Mouse (Mus musculus) neural tube, embryonic 15.5 days (tissue): ENCODE measurements around the gene C730034F03Rik. TPM values are rescaled to one million over a fixed set of nuclear protein-coding genes. Genes with fewer than 3 reads are reported as not detected.
A peak's percentile ranks its signal among the peaks of the same experiment; 100 is the strongest.
"Not testable (repeated sequence)": the region's sequence is repeated elsewhere in the genome, so short reads cannot be mapped to it uniquely, and the experiment has no call there.

Source experiments
- ATAC-seq: fragments of 200-750 bp; cut with Nextera tagmentation; 2 replicates; pipeline ENCODE4 v1.8.0; 2017; ENCODE audit warnings: mild to moderate bottlenecking, moderate TSS enrichment, moderate library complexity; ENCODE audit not compliant: low FRiP score
- H3K27ac ChIP-seq: fragments of 300-500 bp; sonication (generic); replicated peaks from 2 replicates; pipeline ENCODE4 v1.5.1; 2015; ENCODE audit warnings: mild to moderate bottlenecking, inconsistent platforms
- H3K27me3 ChIP-seq: fragments of 300-500 bp; sonication (generic); replicated peaks from 2 replicates; pipeline ENCODE4 v1.6.1; 2015; ENCODE audit warnings: inconsistent platforms
- H3K36me3 ChIP-seq: fragments of 300-500 bp; sonication (generic); 2 replicates; pipeline ENCODE4 v1.6.1; 2015; ENCODE audit warnings: inconsistent platforms
- H3K4me1 ChIP-seq: fragments of 300-500 bp; sonication (generic); 2 replicates; pipeline ENCODE4 v1.6.1; 2015; ENCODE audit warnings: inconsistent platforms
- H3K4me2 ChIP-seq: fragments of 300-500 bp; sonication (generic); 2 replicates; pipeline ENCODE4 v1.6.1; 2015; ENCODE audit warnings: inconsistent platforms, mild to moderate bottlenecking, moderate library complexity
- H3K4me3 ChIP-seq: fragments of 300-500 bp; sonication (generic); replicated peaks from 2 replicates; pipeline ENCODE4 v1.5.1; 2015; ENCODE audit warnings: mild to moderate bottlenecking, inconsistent platforms
- H3K9ac ChIP-seq: fragments of 300-500 bp; sonication (generic); replicated peaks from 2 replicates; pipeline ENCODE4 v1.6.1; 2015; ENCODE audit warnings: mild to moderate bottlenecking, inconsistent platforms
- H3K9me3 ChIP-seq: fragments of 300-500 bp; sonication (generic); replicated peaks from 2 replicates; pipeline ENCODE4 v1.6.1; 2016; ENCODE audit warnings: inconsistent platforms
- WGBS: fragments of 180-500 bp; shearing (Covaris S2); methylation state at CpG from one replicate; pipeline ENCODE4 v1.1.7; 2015; ENCODE audit warnings: mixed read lengths; 5-methylcytosine and 5-hydroxymethylcytosine counted together
- polyA plus RNA-seq: library from polyadenylated mRNA; unstranded; fragments of >200 nt; fragmentation: Nextera tagmentation; extraction: Ambion mirVana; gene quantifications from 2 replicates; pipeline ENCODE4 v1.2.1, GENCODE M21; 2015

The C730034F03Rik gene
- polyA plus RNA-seq, 1 experiment from 2014 or later: 8.7 TPM

GRCm38 (mm10) chr15:89415282-89415681 lies 14.1 kb upstream of the C730034F03Rik start:
- no peaks in the 10 kb centered on the region for H3K9me3 ChIP-seq
- no peaks in the 10 kb centered on the region for H3K27me3 ChIP-seq
- H3K36me3 ChIP-seq: peaks cover 30% of the 10 kb centered on the region
- no peaks in the 10 kb centered on the region for H3K4me1 ChIP-seq
- no peak overlapping the region for H3K4me3 ChIP-seq
- H3K27ac ChIP-seq: no peak overlapping the region
- H3K4me2 ChIP-seq: no peak overlapping the region
- no peak overlapping the region for H3K9ac ChIP-seq
- ATAC-seq: no peak
- WGBS: 90% methylated on average over 8 of the region's 8 CpGs

GRCm38 (mm10) chr15:89421938-89422337 lies 7.5 kb upstream of the C730034F03Rik start:
- peaks cover 56% of the 10 kb centered on the region for H3K36me3 ChIP-seq
- H3K9ac ChIP-seq: no peak overlapping the region
- H3K27me3 ChIP-seq: no peaks in the 10 kb centered on the region
- H3K4me3 ChIP-seq: no peak overlapping the region
- no peaks in the 10 kb centered on the region for H3K9me3 ChIP-seq
- H3K4me2 ChIP-seq: no peak overlapping the region
- no peaks in the 10 kb centered on the region for H3K4me1 ChIP-seq
- no peak overlapping the region for H3K27ac ChIP-seq
- ATAC-seq: no peak
- 90% methylated on average over 9 of the region's 9 CpGs for WGBS

GRCm38 (mm10) chr15:89424621-89425020 lies 4.8 kb upstream of the C730034F03Rik start:
- Histone ChIP-seq H3K9ac (no peak overlapping the region), H3K4me1 (peaks cover 12% of the 10 kb centered on the region), H3K4me2 (no peak overlapping the region), H3K27ac (no peak overlapping the region), H3K9me3 (no peaks in the 10 kb centered on the region), H3K4me3 (no peak overlapping the region), H3K27me3 (no peaks in the 10 kb centered on the region), H3K36me3 (peaks cover 46% of the 10 kb centered on the region)
- WGBS: 90% methylated on average over 8 of the region's 8 CpGs
- no peak for ATAC-seq

- Histone ChIP-seq H3K9me3 (no peaks in the 10 kb centered on the region), H3K27me3 (no peaks in the 10 kb centered on the region), H3K4me1 (peaks cover 19% of the 10 kb centered on the region), H3K9ac (no peak within 1 kb of the TSS), H3K4me3 (no peak within 1 kb of the TSS), H3K4me2 (no peak within 1 kb of the TSS), H3K27ac (no peak within 1 kb of the TSS), H3K36me3 (peaks cover 36% of the 10 kb centered on the region)
- 45% methylated on average over 6 of the region's 6 CpGs for WGBS
- no peak for ATAC-seq
These were observed 3.7 kb upstream of the C730034F03Rik start, which contains the start of gene Cpt1b for GRCm38 (mm10) chr15:89425711-89426121. Gene Cpt1b (minus strand): TSS chr15:89425863.

DNA sequence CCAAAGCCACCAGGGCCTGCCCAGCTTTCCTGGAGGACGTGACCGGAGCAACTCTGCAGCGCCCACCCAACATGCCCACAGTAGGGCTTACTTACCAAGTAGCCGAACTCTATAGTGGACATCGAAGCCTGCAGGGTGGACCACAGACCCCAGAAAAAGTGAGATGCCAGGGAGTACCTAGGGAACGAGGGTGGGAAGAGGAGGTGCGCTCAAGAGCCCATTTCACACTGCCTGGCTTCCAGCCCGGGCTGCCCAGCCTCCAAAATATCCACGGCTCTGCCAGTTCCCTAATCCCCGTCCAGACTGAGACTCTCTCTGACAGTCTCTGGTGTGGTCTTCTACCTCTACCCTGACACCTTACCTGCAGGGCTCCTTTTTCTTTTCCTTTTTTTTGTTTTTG lies 2.7 kb upstream of the C730034F03Rik start:
- H3K9ac ChIP-seq: no peak overlapping the region
- H3K36me3 ChIP-seq: peaks cover 36% of the 10 kb centered on the region
- no peak overlapping the region for H3K4me3 ChIP-seq
- no peak overlapping the region for H3K27ac ChIP-seq
- no peaks in the 10 kb centered on the region for H3K9me3 ChIP-seq
- H3K4me1 ChIP-seq: peaks cover 27% of the 10 kb centered on the region
- H3K4me2 ChIP-seq: no peak overlapping the region
- H3K27me3 ChIP-seq: no peaks in the 10 kb centered on the region
- WGBS: 92% methylated on average over 10 of the region's 10 CpGs
- ATAC-seq: no peak

DNA sequence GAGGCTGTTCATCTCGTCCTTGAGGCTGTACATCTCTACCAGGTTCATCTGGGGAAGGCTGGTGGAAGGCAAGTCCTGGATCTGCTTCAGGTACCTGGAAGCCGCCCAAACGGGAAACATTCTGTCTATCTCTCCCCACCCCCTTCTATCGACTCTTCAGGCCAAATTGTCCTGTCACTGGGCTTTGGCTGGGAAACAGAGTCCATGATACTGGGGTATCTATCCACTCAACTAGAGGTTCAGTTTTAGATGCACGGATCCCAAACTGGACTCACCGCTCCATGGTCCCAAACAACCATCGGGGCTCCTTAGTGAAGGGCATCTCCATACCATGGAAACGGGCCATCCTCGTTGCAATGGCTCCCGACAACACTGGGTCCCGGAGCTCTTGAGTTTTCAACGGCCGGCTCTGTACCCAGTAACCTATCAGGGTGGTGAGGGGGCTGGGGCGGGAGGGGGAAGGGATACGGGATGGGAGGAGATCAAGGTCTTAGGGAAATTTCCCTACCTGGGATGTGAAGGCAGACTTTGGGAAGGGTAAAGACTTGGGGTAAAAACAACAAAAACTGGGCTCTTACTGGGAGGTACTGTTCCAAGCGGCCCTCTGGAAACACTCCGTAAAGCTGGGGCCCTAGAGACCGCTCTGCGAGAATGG lies 1.1 kb upstream of the C730034F03Rik start:
- no peak for ATAC-seq
- Histone ChIP-seq H3K27me3 (no peaks in the 10 kb centered on the region), H3K27ac (no peak overlapping the region), H3K4me1 (peaks cover 29% of the 10 kb centered on the region), H3K4me2 (peak overlapping the region; percentile 89), H3K4me3 (peak overlapping the region; percentile 88), H3K9me3 (no peaks in the 10 kb centered on the region), H3K9ac (peak overlapping the region; percentile 75), H3K36me3 (peaks cover 32% of the 10 kb centered on the region)
- 79% methylated on average over 19 of the region's 19 CpGs for WGBS

DNA sequence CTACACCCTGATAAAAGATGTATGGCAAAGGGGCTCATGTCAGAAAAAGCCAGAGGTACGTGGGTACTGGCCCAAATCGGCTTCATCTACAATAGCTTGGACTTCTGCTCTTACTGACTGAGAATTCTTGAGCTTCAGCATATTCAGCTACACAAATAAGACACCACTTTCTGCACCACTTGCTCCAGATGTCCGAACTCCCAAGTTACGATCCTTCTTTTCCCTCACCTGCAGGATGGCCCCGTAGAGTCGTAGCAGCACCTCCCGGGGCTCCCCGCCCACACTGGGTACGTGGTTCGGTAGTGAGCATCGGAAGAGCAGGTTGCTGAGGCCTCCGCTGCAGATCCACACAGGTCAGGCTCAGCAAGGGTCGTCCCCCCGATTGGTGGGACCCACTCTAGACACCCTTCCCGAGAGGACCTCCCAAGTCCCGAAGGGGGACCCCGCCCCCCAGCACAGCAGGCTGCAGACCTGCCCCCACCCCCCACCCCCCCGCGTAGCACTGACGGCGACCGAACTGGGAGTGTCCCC lies 503 bp upstream of the C730034F03Rik start:
- ATAC-seq: peak; percentile 51
- peak overlapping the region; percentile 88 for H3K4me3 ChIP-seq
- peaks cover 29% of the 10 kb centered on the region for H3K4me1 ChIP-seq
- WGBS: 5% methylated on average over 22 of the region's 22 CpGs
- H3K9ac ChIP-seq: peak overlapping the region; percentile 75
- H3K4me2 ChIP-seq: peak overlapping the region; percentile 89
- H3K9me3 ChIP-seq: no peaks in the 10 kb centered on the region
- no peaks in the 10 kb centered on the region for H3K27me3 ChIP-seq
- H3K36me3 ChIP-seq: peaks cover 27% of the 10 kb centered on the region
- H3K27ac ChIP-seq: peak overlapping the region; percentile 93

DNA sequence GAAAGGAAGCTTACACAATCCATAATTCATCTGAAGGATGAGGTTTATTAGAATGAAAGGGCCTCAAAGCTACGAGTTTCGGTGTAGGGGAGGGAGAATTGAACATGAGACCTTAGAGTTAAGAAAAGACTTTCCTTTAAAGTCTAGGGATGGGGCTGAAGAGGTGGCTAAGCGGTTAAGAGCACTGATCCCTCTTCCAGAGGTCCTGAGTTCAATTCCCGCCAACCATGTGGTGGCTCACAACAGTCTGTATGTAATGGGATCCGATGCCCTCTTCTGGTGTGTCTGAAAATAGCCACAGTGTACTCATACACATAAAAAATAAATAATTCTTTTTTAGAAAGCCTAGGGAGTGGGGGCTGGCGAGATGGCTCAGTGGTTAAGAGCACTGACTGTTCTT lies 952 bp downstream of the C730034F03Rik start:
- H3K4me1 ChIP-seq: peaks cover 29% of the 10 kb centered on the region
- no peaks in the 10 kb centered on the region for H3K27me3 ChIP-seq
- peak overlapping the region; percentile 89 for H3K4me2 ChIP-seq
- H3K9ac ChIP-seq: peak overlapping the region; percentile 75
- peak overlapping the region; percentile 93 for H3K27ac ChIP-seq
- WGBS: 46% methylated on average over 6 of the region's 6 CpGs
- peaks cover 22% of the 10 kb centered on the region for H3K36me3 ChIP-seq
- H3K4me3 ChIP-seq: peak overlapping the region; percentile 88
- no peaks in the 10 kb centered on the region for H3K9me3 ChIP-seq
- no peak for ATAC-seq

DNA sequence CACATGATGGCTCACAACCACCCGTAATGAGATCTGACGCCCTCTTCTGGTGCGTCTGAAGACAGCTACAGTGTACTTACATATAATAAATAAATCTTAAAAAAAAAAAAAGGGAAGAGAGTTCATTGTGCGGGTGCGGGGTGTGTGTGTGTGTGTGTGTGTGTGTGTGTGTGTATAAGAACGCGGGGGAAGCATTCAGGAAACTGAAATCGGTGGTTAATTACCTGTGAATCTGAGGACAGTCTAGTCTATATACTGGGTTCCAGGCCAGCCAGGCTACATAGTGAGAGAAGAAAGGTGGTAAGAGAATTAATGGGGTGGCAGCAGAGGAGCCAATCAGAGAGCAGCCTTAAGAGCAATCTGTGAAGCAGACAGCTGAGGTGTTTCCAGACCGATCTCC lies 1.4 kb downstream of the C730034F03Rik start:
- WGBS: 83% methylated on average over 9 of the region's 9 CpGs
- H3K27me3 ChIP-seq, ATAC-seq, H3K4me3 ChIP-seq, H3K27ac ChIP-seq, H3K9me3 ChIP-seq: not testable (repeated sequence)
- Histone ChIP-seq H3K4me1 (peaks cover 29% of the 10 kb centered on the region), H3K36me3 (peaks cover 21% of the 10 kb centered on the region), H3K4me2 (peak overlapping the region; percentile 89), H3K9ac (0 out of 2 replicates have a peak overlapping the region, but pooled peaks have one; percentile 5)

DNA sequence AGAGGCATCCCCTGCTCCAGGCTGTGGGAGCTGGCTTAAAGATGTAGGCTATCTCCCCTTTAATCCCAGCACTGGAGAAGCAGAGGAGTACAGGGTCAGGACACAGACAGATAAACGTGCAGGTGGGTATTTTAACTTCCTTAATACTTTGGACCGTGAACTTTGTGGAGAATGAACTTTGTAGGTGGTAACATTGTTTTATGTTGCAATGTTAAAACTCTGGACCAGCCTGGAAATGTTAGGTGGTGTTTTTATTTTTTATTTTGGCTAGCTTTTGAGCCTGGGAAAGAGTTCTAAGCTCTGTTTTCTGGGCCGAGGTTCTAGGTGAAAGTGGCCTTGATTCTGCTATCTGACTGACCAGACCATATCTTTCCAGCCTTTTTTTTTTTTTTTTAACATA lies 1.9 kb downstream of the C730034F03Rik start:
- Histone ChIP-seq H3K4me2 (0 out of 2 replicates have a peak overlapping the region, but pooled peaks have one; percentile 89), H3K4me3 (no peak overlapping the region)
- 91% methylated on average over 3 of the region's 3 CpGs for WGBS

DNA sequence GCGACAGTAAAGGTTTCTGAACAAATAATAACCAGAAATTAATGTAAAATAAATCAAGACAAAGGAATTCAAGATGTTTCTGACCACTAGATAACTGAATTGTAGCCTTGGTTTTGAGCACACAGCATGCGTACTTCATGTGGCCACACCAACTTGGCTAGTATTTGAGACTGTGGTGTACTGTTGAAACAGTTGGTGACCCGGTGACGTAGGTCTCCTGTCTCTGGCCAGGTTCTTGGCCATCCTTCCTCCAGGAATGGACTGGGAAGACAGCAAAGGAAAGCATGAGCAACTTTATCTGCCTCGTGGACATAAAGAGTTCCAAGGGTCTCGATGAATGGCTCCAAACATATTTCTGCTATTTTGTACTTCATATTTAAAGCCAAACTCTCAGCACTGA lies 2.4 kb downstream of the C730034F03Rik start:
- H3K9me3 ChIP-seq: no peaks in the 10 kb centered on the region
- no peak overlapping the region for H3K4me3 ChIP-seq
- no peak for ATAC-seq
- WGBS: 95% methylated on average over 6 of the region's 6 CpGs
- H3K4me1 ChIP-seq: peaks cover 29% of the 10 kb centered on the region
- H3K36me3 ChIP-seq: peaks cover 11% of the 10 kb centered on the region
- no peak overlapping the region for H3K27ac ChIP-seq
- H3K27me3 ChIP-seq: no peaks in the 10 kb centered on the region
- H3K4me2 ChIP-seq: no peak overlapping the region
- H3K9ac ChIP-seq: no peak overlapping the region

More for the DNA sequence above, 1.9 kb downstream of the C730034F03Rik start:
- no peaks in the 10 kb centered on the region for H3K9me3 ChIP-seq
- peaks cover 16% of the 10 kb centered on the region for H3K36me3 ChIP-seq
- H3K27ac ChIP-seq: no peak overlapping the region
- 0 out of 2 replicates have a peak overlapping the region, but pooled peaks have one; percentile 5 for H3K9ac ChIP-seq
- no peaks in the 10 kb centered on the region for H3K27me3 ChIP-seq
- peaks cover 29% of the 10 kb centered on the region for H3K4me1 ChIP-seq
- ATAC-seq: no peak

- H3K4me2 ChIP-seq: no peak overlapping the region
- WGBS: 81% methylated on average over 4 of the region's 4 CpGs
- no peak overlapping the region for H3K27ac ChIP-seq
- no peaks in the 10 kb centered on the region for H3K27me3 ChIP-seq
- H3K4me3 ChIP-seq: no peak overlapping the region
- H3K9me3 ChIP-seq: no peaks in the 10 kb centered on the region
- no peak overlapping the region for H3K9ac ChIP-seq
- peaks cover 28% of the 10 kb centered on the region for H3K4me1 ChIP-seq
- ATAC-seq: no peak
- no peaks in the 10 kb centered on the region; the same call in 1 of the 2 replicates for H3K36me3 ChIP-seq
These were observed 3.6 kb downstream of the C730034F03Rik start for GRCm38 (mm10) chr15:89432946-89433345.
